Mouse (Mus musculus) neural tube, embryonic 11.5 days (tissue): ENCODE data around the gene Ubox5. TPM values are rescaled to one million over a fixed set of nuclear protein-coding genes. Genes with fewer than 3 reads are reported as not detected.

ENCODE experiments used
- ATAC-seq: fragments of 200-750 bp; cut with Nextera tagmentation; 2 replicates; pipeline ENCODE4 v1.8.0; 2017; ENCODE audit warnings: moderate number of reproducible peaks, mild to moderate bottlenecking, moderate TSS enrichment, moderate library complexity; ENCODE audit not compliant: insufficient read depth, low FRiP score, low TSS enrichment
- DNase-seq: peaks from one replicate; pipeline ENCODE4 v3.0.0-alpha.2; 2015; ENCODE audit warnings: low spot score
- H3K27ac ChIP-seq: fragments of 300-500 bp; sonication (generic); 2 replicates; pipeline ENCODE4 v1.5.1; 2014; ENCODE audit warnings: low read depth, mild to moderate bottlenecking, low read length
- H3K27me3 ChIP-seq: fragments of 300-500 bp; sonication (generic); 2 replicates; pipeline ENCODE4 v1.6.1; 2014; ENCODE audit warnings: mild to moderate bottlenecking, low read length, mixed read lengths; ENCODE audit not compliant: control insufficient read depth, insufficient read depth
- H3K36me3 ChIP-seq: fragments of 300-500 bp; sonication (generic); 2 replicates; pipeline ENCODE4 v1.6.1; 2014; ENCODE audit warnings: mild to moderate bottlenecking, low read length, moderate library complexity, mixed read lengths; ENCODE audit not compliant: control insufficient read depth, insufficient read depth
- H3K4me1 ChIP-seq: fragments of 300-500 bp; sonication (generic); 2 replicates; pipeline ENCODE4 v1.6.1; 2014; ENCODE audit warnings: low read length, mixed read lengths; ENCODE audit not compliant: control insufficient read depth, insufficient read depth
- H3K4me2 ChIP-seq: fragments of 300-500 bp; sonication (generic); 2 replicates; pipeline ENCODE4 v1.6.1; 2014; ENCODE audit warnings: low read depth, mild to moderate bottlenecking, moderate library complexity
- H3K4me3 ChIP-seq: fragments of 300-500 bp; sonication (generic); 2 replicates; pipeline ENCODE4 v1.5.1; 2014; ENCODE audit warnings: low read depth, low read length
- H3K9ac ChIP-seq: fragments of 300-500 bp; sonication (generic); 2 replicates; pipeline ENCODE4 v1.6.1; 2014; ENCODE audit warnings: mild to moderate bottlenecking, low read length
- H3K9me3 ChIP-seq: fragments of 300-500 bp; sonication (generic); 2 replicates; pipeline ENCODE4 v1.6.1; 2016; ENCODE audit warnings: low read length; ENCODE audit not compliant: control insufficient read depth
- WGBS: fragments of 180-500 bp; shearing (Covaris S2); extraction: QIAGEN DNeasy Blood & Tissue Kit; methylation state at CpG from one replicate; pipeline ENCODE4 v1.1.7; 2014; 5-methylcytosine and 5-hydroxymethylcytosine counted together
- polyA plus RNA-seq: library from polyadenylated mRNA; unstranded; fragments of >200 nt; fragmentation: Nextera tagmentation; extraction: Ambion mirVana; gene quantifications from 2 replicates; pipeline ENCODE4 v1.2.1, GENCODE M21; 2014

Gene Ubox5
- polyA plus RNA-seq, 1 experiment from 2014 or later, result 19.1 TPM

DNA sequence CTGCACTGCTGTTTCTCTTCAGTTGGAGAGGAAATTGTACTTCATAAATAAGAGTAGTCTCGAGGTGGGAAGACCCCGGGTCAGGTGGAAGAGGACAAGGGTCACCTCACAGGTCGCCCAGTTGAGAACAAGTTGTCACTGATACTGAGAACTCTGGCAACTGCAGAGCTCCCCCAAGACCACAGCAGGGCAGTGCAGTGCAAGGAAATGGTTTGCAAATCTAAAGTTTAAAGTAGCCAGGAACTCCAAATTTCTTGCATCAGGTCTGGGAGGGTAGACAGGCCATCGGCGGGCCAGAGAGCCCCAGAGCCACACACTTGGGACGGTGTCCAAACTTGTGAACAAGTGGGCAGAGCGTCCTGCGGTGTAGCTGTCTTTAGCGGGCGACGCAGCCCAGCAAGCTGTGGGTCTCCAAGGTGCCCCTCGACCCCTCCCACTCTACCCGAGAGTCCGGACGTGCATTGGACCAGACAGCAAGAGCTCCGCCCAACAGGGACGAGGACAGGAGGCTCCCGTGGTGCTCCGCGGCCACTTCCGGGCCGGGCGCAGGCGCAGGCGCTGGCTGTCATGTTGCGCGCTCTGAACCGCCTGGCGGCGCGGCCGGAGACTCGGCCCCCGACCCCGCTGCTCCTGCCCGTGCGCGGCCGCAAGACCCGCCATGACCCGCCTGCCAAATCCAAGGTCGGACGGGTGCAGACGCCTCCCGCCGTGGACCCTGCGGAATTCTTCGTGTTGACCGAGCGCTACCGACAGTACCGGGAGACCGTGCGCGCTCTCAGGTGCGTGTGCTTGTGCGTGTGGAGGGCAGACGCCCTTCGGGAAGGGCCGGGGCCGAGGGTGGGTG lies 66.4 kb downstream of the Ubox5 start, which contains the start of gene Mrps26:
TSS of gene Mrps26 (plus strand) at position 531 of the 844 bp plus-strand sequence.
- peaks cover 2% of the 10 kb centered on the region; the same call in 1 of the 2 replicates for H3K36me3 ChIP-seq
- H3K27ac ChIP-seq, result no peak within 1 kb of the TSS
- under 1% methylated on average over 55 of the region's 61 CpGs for WGBS

DNA sequence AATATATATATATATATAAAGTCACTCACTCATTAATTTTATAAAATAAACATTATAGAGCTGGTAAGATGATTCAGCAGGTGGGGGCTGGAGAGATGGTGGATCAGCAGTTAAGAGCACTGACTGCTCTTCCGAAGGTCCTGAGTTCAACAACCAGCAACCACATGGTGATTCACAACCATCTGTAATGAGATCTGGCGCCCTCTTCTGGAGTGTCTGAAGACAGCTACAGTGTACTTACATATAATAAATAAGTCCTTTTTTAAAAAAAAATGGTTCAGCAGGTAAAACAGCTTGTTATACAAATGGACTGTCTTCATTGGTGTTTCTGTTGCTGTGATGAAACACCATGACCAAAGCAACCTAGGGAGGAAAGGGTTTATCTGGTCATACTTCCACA lies 71.8 kb downstream of the Ubox5 start:
- H3K4me1 ChIP-seq, result 0 out of 2 replicates have a peak, but pooled peaks cover 2% of the 10 kb centered on the region
- H3K27me3 ChIP-seq, result no peaks in the 10 kb centered on the region
- no peak overlapping the region for H3K4me2 ChIP-seq
- H3K4me3 ChIP-seq, result no peak overlapping the region
- no peaks in the 10 kb centered on the region; the same call in 1 of the 2 replicates for H3K36me3 ChIP-seq
- DNase-seq (no peak), ATAC-seq (no peak)
- 64% methylated on average over 2 of the region's 2 CpGs for WGBS
- no peak overlapping the region for H3K9ac ChIP-seq
- H3K27ac ChIP-seq, result no peak overlapping the region
- H3K9me3 ChIP-seq, result no peaks in the 10 kb centered on the region

More for the DNA sequence above, 66.4 kb downstream of the Ubox5 start, which contains the start of gene Mrps26:
- ATAC-seq (peak; percentile 96), DNase-seq (peak; percentile 94)
- H3K4me3 ChIP-seq, result peak within 1 kb of the TSS; percentile 91
- no peaks in the 10 kb centered on the region for H3K27me3 ChIP-seq
- peak within 1 kb of the TSS; percentile 80 for H3K4me2 ChIP-seq
- 0 out of 2 replicates have a peak, but pooled peaks cover 2% of the 10 kb centered on the region for H3K4me1 ChIP-seq
- H3K9ac ChIP-seq, result peak within 1 kb of the TSS; percentile 83
- H3K9me3 ChIP-seq, result no peaks in the 10 kb centered on the region

DNA sequence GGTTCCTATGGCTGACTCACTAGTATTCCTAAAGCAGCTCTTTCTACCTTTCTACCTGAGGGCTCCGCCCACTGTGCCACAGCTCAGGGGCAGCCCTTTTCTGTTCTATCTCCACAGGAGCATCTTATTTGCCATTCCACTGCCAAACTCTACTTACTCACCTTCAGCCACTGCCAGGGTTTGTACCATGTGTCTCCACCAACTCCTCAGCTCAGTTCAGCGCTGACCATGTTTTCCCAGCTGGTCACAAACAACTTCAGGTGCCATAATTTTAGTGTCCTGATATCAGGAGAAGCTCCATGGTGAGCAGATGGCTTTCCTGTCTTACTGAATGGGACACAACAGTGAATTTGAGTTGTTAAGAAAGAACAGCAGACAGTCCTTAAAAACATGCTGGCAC lies 72.4 kb downstream of the Ubox5 start:
- Histone ChIP-seq H3K4me3 (no peak overlapping the region), H3K9me3 (no peaks in the 10 kb centered on the region), H3K27ac (no peak overlapping the region), H3K36me3 (no peaks in the 10 kb centered on the region; the same call in 1 of the 2 replicates), H3K4me1 (no peaks in the 10 kb centered on the region), H3K27me3 (no peaks in the 10 kb centered on the region), H3K9ac (no peak overlapping the region), H3K4me2 (no peak overlapping the region)
- no peak for DNase-seq
- no peak for ATAC-seq
- WGBS, result 94% methylated on average over 2 of the region's 2 CpGs

DNA sequence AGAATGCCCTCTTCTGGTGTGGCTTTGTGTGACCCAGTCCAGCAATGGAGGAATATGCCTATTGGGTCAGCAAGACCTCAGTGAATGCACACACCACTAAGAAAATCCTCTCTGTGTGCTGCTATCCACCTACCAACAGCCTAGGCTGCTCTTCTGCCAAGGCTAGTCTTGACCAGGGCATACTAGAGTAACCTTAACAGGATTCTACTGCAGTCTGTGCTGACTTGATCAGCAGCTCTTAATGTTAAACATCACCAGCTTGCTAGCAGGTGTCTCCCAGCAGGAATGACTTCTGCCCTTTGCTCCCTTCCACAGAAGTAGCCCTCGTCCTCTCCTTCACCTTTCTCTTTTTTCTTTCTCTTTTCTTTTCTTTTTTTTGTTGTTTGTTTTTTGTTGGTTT lies 73.5 kb downstream of the Ubox5 start:
- H3K27ac ChIP-seq, result no peak overlapping the region
- H3K4me2 ChIP-seq, result no peak overlapping the region
- H3K36me3 ChIP-seq, result no peaks in the 10 kb centered on the region; the same call in 1 of the 2 replicates
- H3K4me1 ChIP-seq, result no peaks in the 10 kb centered on the region
- H3K9me3 ChIP-seq, result no peaks in the 10 kb centered on the region
- 77% methylated on average over 1 of the region's 1 CpGs for WGBS
- DNase-seq (no peak), ATAC-seq (no peak)
- no peak overlapping the region for H3K9ac ChIP-seq
- no peak overlapping the region for H3K4me3 ChIP-seq
- no peaks in the 10 kb centered on the region for H3K27me3 ChIP-seq

DNA sequence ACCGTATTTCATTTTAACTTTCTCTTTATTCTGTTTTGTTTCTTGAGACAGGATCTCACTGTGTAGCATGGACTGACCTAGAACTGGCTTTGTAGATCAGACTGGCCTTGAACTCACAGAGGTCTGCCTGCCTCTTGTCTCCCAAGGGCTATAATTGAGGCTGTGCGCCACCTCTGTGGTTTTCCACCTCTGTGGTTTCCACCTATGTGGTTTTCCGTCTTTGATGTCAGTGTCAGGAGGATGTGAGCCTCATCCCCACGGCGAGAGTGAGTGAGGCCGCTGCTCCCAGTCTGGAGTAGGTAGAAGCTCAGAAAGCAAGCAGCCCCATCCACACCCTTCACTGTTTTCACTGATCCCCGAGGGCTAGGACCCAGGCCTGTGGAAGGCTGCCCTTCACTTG lies 75.0 kb downstream of the Ubox5 start:
- H3K4me2 ChIP-seq, result no peak overlapping the region
- no peaks in the 10 kb centered on the region for H3K4me1 ChIP-seq
- ATAC-seq, result no peak
- H3K36me3 ChIP-seq, result no peaks in the 10 kb centered on the region; the same call in 1 of the 2 replicates
- no peak for DNase-seq
- H3K9ac ChIP-seq, result no peak overlapping the region
- 90% methylated on average over 7 of the region's 7 CpGs for WGBS
- no peak overlapping the region for H3K27ac ChIP-seq
- H3K9me3 ChIP-seq, result no peaks in the 10 kb centered on the region
- no peak overlapping the region for H3K4me3 ChIP-seq
- H3K27me3 ChIP-seq, result no peaks in the 10 kb centered on the region

DNA sequence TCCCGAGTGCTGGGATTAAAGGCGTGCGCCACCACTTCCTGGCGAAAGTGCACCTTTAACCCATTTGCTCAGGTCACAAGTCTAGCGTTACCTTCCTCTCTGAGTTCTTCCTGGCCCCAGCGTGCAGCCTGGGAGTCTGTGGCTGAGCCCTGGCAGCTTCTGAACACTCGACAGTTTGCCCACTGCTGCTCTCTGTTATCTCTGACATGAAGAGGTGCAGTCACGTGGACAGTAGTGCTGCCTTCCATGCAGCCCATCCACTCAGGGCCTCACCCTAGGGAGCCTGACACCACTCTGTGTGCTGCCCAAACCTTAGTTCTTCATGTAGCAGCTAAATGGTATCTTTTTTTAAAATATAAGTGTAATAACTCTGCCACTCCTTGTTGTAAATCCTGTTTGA lies 82.9 kb downstream of the Ubox5 start:
- no peak overlapping the region for H3K4me2 ChIP-seq
- DNase-seq (no peak), ATAC-seq (no peak)
- H3K9me3 ChIP-seq, result no peaks in the 10 kb centered on the region
- H3K4me1 ChIP-seq, result no peaks in the 10 kb centered on the region
- WGBS, result 89% methylated on average over 8 of the region's 8 CpGs
- H3K27me3 ChIP-seq, result no peaks in the 10 kb centered on the region
- peaks cover 8% of the 10 kb centered on the region for H3K36me3 ChIP-seq
- no peak overlapping the region for H3K9ac ChIP-seq
- H3K27ac ChIP-seq, result no peak overlapping the region
- no peak overlapping the region for H3K4me3 ChIP-seq

DNA sequence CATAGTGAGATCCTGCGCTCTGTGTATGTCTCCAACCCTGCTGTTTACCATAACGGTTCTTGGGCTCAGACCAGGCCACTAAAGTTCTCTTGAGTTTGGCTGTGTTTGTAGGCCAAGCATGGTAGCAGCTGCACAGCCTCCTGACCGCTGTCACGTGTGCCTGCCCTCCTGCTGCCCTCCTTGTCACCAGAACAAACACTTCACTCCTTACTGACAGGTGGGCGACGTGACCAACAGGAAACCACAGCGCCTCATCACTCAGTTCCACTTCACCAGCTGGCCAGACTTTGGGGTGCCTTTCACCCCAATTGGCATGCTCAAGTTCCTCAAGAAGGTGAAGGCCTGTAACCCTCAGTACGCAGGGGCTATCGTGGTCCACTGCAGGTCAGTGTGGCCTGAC lies 89.6 kb downstream of the Ubox5 start:
- H3K36me3 ChIP-seq, result peaks cover 4% of the 10 kb centered on the region; the same call in 1 of the 2 replicates
- no peak overlapping the region for H3K9ac ChIP-seq
- H3K4me3 ChIP-seq, result no peak overlapping the region
- no peak for DNase-seq
- ATAC-seq, result no peak
- H3K4me1 ChIP-seq, result no peaks in the 10 kb centered on the region
- no peaks in the 10 kb centered on the region for H3K27me3 ChIP-seq
- 90% methylated on average over 9 of the region's 9 CpGs for WGBS
- no peak overlapping the region for H3K4me2 ChIP-seq
- H3K9me3 ChIP-seq, result no peaks in the 10 kb centered on the region
- no peak overlapping the region for H3K27ac ChIP-seq
